ENCODE assay signal across 8 mouse cellular contexts in genomic region chr11:21237474-21238278, GRCm38 (mm10). TPM values are rescaled to one million over a fixed set of nuclear protein-coding genes. Genes with fewer than 3 reads are reported as not detected.
DNase-seq lines count a peak whose midpoint lies in the region; ATAC-seq and TF ChIP-seq lines count a peak whose summit lies in the region.

No protein-coding gene starts in this region.

- H3K9ac ChIP-seq in heart, adult 2 months (ENCODE audit: low read depth, low read length), result no peak overlapping the region
- no peak overlapping the region for H3K9ac ChIP-seq in limb, embryonic 15.5 days

- intact Hi-C loops in heart, adult 2 months (cut with DNase I), result loop anchor here (2.0 to 5.0 kb wide), 3 partner anchors 135 to 320 kb away; partner anchors contain the start of gene Ugp2

- H3K27ac ChIP-seq in heart, adult 2 months, result peak overlapping the region; percentile 95
- peak overlapping the region; percentile 83 for H3K27ac ChIP-seq in embryonic fibroblast, embryonic 13.5 days (ENCODE audit: insufficient read depth, low read length)
- no peak overlapping the region for H3K27ac ChIP-seq in limb, embryonic 15.5 days

- H3K27me3 ChIP-seq in heart, adult 2 months (ENCODE audit: control insufficient read depth, insufficient read depth, low read length), result no peaks in the 10 kb centered on the region
- H3K27me3 ChIP-seq in limb, embryonic 15.5 days, result no peaks in the 10 kb centered on the region

- peak overlapping the region; percentile 72; the same call in 1 of the 2 replicates for H3K4me3 ChIP-seq in heart, adult 2 months
- H3K4me3 ChIP-seq in embryonic fibroblast, embryonic 13.5 days (ENCODE audit: insufficient read depth, low read length), result no peak overlapping the region
- H3K4me3 ChIP-seq in limb, embryonic 15.5 days, result peak overlapping the region; percentile 89

- DNase-seq in heart, adult 2 months, result no peak
- no peak for DNase-seq in heart, postnatal 4 days
- DNase-seq in 3T3-L1 (ENCODE audit: low read depth, low spot score), result peak; percentile 47
- DNase-seq in retina, embryonic 14.5 days (ENCODE audit: low spot score), result no peak
- DNase-seq in cerebellum, adult 18-20 months, result no peak
- DNase-seq in right cerebral cortex, adult 2 months (ENCODE audit: low spot score in 2 of 2), result no peak

- H3K4me2 ChIP-seq in limb, embryonic 15.5 days, result peak overlapping the region; percentile 60

- H3K36me3 ChIP-seq in heart, adult 2 months (ENCODE audit: control insufficient read depth, insufficient read depth, low read length), result peaks cover 13% of the 10 kb centered on the region
- H3K36me3 ChIP-seq in limb, embryonic 15.5 days, result no peaks in the 10 kb centered on the region

- WGBS in heart, adult 2 months, result 97% methylated on average over 2 of the region's 2 CpGs
- WGBS in limb, embryonic 15.5 days, result 94% methylated on average over 2 of the region's 2 CpGs

- H3K79me2 ChIP-seq in heart, adult 2 months (replicated peaks; ENCODE audit: control insufficient read depth, insufficient read depth, low read length), result no peaks in the 10 kb centered on the region

- no peak for TF ChIP-seq CTCF in heart, adult 2 months (IDR thresholded peaks at IDR 0.05)
- TF ChIP-seq CTCF in embryonic fibroblast, embryonic 13.5 days (IDR thresholded peaks at IDR 0.05; ENCODE audit: borderline replicate concordance, insufficient read depth, low read length), result no peak

- ATAC-seq in limb, embryonic 15.5 days (ENCODE audit: insufficient number of reproducible peaks, low FRiP score, low TSS enrichment, low read depth), result no peak

- no peak for TF ChIP-seq EP300 in heart, adult 2 months (IDR thresholded peaks at IDR 0.05; ENCODE audit: insufficient read depth, low read depth, low read length)

- H3K9me3 ChIP-seq in limb, embryonic 15.5 days, result no peaks in the 10 kb centered on the region

- peaks cover 5% of the 10 kb centered on the region for H3K4me1 ChIP-seq in heart, adult 2 months (ENCODE audit: control insufficient read depth, insufficient read depth, low read length)
- peaks cover 3% of the 10 kb centered on the region; the same call in 1 of the 2 replicates for H3K4me1 ChIP-seq in embryonic fibroblast, embryonic 13.5 days (ENCODE audit: control insufficient read depth, insufficient read depth, low read length)
- H3K4me1 ChIP-seq in limb, embryonic 15.5 days, result peaks cover 5% of the 10 kb centered on the region; the same call in 1 of the 2 replicates

- TF ChIP-seq POLR2A in heart, adult 2 months (IDR thresholded peaks at IDR 0.05; ENCODE audit: insufficient read depth, low read depth, low read length), result no peak
- TF ChIP-seq POLR2A in embryonic fibroblast, embryonic 13.5 days (IDR thresholded peaks at IDR 0.05; ENCODE audit: low read depth, low read length), result no peak

RNA-seq across cellular contexts. Expression of gene Vps54, which starts 1.4 kb away (rescaled TPM):
- 10 to 100 TPM; 17.8 to 18.8 TPM for total RNA-seq in heart, adult 2 months (2021)
- polyA plus RNA-seq in heart, adult 2 months (2012; rRNA removed), result 7.9 and 17.0 TPM in 2 replicates
- 10 to 100 TPM; 26.2 to 27.1 TPM for total RNA-seq in heart, postnatal 4 days (2021)
- polyA plus RNA-seq in embryonic fibroblast, embryonic 13.5 days (2011; ENCODE audit: insufficient read length, low read depth, missing spikeins), result 25.6 and 30.7 TPM in 2 replicates
- polyA plus RNA-seq in limb, embryonic 15.5 days (2015; fragmentation: Nextera tagmentation; extraction: Ambion mirVana), result 9.8 and 12.0 TPM in 2 replicates
